Mouse (Mus musculus) bone marrow macrophage, adult 2 months (primary cell): ENCODE results near the gene Gpr182.

Experiments used
- CTCF ChIP-seq: IDR thresholded peaks from 2 replicates; pipeline ENCODE4 v1.5.1; 2012; ENCODE audit warnings: low read depth, mild to moderate bottlenecking, low read length, moderate library complexity
- POLR2A ChIP-seq: IDR thresholded peaks from 2 replicates; pipeline ENCODE4 v1.6.1; 2012; ENCODE audit warnings: mild to moderate bottlenecking, low read depth, low read length, borderline replicate concordance

DNA sequence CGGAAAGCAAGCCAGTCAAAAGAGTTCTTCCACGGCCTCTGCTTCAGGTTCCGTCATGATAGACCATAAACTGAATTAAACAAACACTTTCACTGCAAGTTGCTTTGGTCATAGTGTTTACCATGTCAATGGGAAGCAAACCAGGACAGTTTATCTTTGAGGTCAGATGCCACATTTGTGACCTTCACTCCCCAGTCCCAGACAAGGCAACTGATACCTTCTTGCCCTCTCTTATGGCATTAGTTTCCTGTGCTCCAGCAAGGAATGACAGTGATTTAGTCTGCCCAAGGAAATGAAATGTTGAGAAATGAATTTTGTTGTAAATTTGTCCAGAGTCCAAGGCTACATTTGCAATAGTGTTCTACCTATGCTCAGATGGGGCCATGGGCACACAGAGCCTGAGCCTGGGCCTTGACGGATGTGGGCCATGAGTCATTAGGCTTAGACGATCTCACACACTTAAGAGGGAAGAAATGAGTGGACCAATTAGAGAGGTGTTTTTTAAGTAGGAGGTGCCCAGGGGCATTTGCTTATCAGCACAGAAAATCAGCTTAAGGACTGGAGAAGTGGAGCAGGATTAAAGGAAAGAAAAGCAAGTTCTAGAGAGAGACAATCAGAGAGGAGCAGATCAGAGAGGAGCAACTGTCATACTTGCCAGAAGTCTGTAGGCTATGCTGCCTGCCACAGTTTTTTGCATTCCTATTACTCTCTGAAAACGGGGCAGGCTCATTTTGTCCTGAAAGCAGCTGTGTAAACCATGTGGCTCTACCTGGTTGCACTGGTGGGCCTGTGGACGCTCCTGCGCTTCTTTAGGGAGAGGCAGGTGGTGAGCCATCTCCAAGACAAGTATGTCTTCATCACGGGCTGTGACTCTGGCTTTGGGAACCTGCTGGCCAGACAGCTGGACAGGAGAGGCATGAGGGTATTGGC lies 7.9 kb upstream of the Gpr182 start, which contains the start of the genes Rdh1 and Rdh16f1:
- TF ChIP-seq CTCF (no peak), POLR2A (no peak)
